Mouse (Mus musculus) frontal cortex, adult 2 months (tissue): ENCODE data around the gene Lcn10. TPM values are rescaled to one million over a fixed set of nuclear protein-coding genes. Genes with fewer than 3 reads are reported as not detected.
"Not testable (repeated sequence)": the region's sequence is repeated elsewhere in the genome, so short reads cannot be mapped to it uniquely, and the experiment has no call there.

Source experiments
- DNase-seq, 2 experiments: peaks; one replicate each; pipeline ENCODE4 v3.0.0; 2022; ENCODE audit warnings: low spot score in 1 of 2; ENCODE audit errors: extremely low spot score in 1 of 2
- polyA plus RNA-seq: library from polyadenylated mRNA; depleted of rRNA; stranded (reverse); fragments of >200 nt; gene quantifications from 2 replicates; pipeline ENCODE4 v1.2.3, GENCODE M21; 2012; rRNA removed

Gene Lcn10
- polyA plus RNA-seq = not detected in 2 replicates

DNA sequence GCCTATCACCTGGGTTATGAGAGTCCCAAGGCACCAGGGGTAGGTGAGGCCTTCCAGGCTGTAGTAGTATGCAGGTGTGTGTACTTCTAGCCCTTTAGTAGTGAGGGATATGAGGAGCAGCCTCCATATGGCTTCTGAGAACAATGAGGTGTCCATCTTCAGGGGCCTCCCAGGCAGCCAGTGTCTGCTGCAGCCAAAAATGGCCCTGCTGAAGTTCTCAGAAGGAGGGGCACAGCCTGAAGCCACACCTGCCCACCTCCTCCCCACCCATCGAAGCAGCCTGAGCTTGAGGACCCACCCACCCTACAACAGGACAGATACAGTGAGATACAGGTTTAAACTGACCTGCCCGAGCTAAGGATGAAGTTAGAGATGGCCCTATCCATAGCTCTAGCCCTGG lies at the start of gene Lcn10:
Gene Lcn10, plus strand, starts transcription at position 301 of the 400 bp plus-strand sequence.
- no peak for DNase-seq

DNA sequence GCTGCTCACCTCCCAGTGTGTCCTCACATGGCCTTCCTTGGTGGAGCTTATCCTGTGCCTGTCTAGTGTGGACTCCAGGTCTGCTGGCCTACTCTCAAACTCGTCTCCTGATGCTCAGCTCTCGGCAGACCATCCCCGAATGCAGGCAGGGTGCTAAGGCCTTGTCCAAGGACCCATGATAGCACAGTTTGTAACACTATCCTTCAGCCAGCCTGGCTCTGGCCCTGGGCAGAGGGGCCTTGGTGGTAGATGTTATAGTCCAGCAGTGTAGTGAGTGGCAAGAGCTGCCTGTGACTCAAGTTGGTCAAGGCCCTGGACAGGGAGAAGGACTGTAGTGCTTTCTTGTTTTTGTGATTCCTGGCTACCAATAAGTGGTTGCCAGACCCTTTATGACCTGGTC lies 48.9 kb upstream of the Lcn10 start:
- DNase-seq = no peak

DNA sequence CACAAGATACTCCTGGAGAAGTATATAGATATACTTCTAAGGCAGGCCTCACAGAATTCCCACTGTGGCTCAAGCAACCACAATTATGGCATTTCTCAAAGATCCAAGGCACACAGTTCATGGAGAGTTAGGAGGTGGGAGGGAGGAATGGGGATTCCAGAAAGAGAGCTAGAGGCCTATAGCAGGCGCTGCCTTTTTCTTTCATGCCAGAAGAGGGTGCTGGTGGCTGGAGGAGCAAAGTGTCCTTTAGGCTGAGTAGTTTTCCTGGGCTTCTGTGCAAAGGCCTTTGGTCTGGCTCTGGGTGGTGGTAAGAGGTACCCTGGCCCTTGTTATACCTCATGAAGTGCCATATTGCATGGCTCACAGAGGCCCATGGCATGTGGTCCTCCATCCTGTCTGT lies 48.5 kb upstream of the Lcn10 start:
- peak in 1 of 2 experiments; percentile 33 for DNase-seq

DNA sequence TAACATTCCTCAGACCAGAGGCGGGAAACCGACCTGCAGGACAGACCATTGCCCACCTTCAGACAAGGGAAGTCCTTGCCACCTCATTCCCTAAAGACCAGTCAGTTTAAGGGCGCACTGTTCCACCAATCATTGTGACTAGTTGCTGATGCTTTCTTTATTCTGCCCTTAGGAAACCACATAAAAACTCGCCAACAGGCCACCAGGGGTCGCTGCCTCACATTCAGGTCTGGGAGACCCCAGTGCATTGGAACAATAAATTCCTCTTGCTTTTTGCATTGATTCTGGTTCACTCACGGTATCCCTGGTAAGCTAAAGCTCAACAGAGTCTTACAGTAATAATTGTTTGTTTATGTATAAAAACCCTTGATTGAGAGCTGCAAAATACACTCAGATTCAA lies 42.6 kb upstream of the Lcn10 start:
- peak in 1 of 2 experiments; percentile 55 for DNase-seq

DNA sequence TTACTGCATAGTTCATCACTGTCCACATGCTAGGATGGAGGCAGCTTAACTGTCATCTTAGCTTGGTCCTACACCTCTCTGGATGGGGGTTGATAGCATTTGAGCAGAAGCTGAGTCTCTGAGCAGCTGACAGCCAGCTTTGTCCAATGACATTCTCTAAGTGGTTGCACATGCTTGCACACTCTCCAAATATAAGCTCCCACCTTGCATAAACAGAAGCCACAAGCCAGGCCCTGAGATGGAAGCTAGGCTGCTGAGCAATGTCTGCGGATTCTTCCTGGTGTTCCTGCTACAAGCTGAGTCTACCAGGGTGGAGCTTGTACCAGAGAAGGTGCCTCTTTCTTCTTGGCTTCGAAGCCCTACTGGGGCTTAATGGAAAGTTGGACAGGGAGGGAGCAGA lies 29.6 kb upstream of the Lcn10 start, which contains the start of gene Lcn8:
Gene Lcn8, plus strand, starts transcription at position 219 of the 400 bp plus-strand sequence.
- DNase-seq = no peak

DNA sequence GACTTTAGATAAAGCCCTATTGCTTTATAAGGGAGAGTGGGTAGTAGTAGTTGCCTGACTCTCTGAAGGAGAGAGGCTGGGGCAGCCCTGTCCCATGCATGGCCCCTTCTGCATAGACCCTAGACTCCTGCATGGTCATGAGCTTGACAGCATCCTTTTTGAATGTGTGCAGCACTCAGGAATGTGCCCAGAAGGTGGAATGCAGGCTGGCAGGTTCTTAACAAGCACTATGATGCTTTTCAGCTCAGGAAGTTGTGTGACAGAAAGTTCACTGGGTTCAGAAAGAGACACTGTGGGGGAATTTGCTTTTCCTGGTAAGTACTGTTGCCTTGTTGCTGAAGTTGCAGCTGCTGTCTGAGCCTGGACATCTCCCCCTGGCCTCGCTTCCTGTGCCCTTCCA lies 28.0 kb upstream of the Lcn10 start:
- DNase-seq = no peak

DNA sequence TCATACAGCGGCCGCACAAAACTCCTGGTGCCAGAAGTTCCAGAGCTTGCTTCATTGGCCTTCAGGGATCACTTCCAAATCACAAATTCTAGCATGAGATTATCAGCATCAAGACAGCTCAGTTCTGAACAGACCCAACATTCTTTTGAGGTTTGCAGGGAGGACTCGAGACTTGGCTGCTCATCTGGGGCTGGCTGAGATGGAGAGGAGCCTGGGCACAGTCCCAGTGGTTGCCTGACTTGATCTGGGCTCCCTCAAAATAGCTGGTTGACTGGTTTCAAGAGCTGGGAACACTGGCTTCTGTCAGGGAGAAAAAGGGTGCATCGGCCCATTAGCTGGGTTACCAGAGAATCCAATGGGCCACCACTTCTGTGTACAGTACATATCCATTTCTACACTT lies 25.8 kb upstream of the Lcn10 start:
- peak in 1 of 2 experiments; percentile 12 for DNase-seq

DNA sequence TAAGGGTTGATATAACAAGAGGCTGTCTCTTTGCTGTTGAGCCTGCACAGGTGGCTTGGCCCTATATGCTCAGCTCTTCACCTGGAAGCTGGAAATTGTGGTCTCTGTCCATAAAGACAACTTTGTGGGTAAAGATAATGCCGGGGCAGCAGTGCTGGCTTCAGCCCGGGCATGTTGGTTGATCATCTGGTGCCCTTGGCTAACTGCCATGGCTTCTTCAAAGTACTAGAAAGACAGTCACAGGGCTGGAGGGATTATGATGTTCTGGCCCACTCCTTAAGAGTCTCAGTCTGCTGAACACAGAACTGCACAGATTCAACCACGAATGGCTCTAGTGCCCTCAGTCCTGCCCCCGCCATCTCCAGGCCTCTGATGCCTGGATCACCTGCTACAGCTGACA lies 25.3 kb upstream of the Lcn10 start:
- DNase-seq = no peak

DNA sequence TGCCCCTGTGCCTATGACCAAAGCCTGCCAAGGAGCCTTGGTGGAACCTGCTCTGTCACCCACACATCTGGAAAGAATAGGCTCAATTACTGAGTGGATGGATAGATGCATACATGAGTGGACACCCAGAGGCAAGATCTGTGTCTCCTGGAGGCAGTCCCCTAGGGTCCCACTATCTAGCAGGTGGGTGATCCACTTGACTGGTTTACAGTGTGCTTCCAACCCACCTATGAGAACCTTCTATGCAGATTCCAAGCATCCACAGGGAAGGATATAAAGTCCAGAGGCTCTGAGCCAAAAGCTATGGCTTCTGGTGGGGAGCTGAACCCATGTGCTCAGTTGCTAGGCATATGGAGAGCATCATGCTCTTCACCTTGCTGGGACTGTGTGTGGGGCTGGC lies 24.9 kb upstream of the Lcn10 start, which contains the start of gene Lcn5:
Gene Lcn5, plus strand, starts transcription at position 301 of the 400 bp plus-strand sequence.
- no peak for DNase-seq

DNA sequence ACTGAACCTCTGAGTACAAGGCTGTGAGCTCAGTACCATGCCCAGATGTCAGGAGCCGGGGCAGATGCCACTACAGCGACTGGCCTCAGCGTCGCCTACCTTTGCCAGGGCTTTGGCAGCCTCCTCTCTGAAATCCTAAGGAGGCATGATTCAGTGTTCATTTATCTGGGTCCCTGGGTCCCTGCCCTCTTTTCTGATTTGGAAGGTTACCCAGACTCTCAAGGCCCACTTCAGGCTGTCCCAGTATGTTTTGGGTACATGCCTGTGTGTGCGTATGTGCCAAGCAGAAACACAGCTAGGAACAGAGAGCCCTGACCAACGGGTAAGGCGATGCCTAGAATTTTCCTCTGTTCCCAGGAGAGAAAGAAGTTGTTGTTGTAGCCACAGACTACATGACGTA lies 22.2 kb upstream of the Lcn10 start:
- DNase-seq = no peak

DNA sequence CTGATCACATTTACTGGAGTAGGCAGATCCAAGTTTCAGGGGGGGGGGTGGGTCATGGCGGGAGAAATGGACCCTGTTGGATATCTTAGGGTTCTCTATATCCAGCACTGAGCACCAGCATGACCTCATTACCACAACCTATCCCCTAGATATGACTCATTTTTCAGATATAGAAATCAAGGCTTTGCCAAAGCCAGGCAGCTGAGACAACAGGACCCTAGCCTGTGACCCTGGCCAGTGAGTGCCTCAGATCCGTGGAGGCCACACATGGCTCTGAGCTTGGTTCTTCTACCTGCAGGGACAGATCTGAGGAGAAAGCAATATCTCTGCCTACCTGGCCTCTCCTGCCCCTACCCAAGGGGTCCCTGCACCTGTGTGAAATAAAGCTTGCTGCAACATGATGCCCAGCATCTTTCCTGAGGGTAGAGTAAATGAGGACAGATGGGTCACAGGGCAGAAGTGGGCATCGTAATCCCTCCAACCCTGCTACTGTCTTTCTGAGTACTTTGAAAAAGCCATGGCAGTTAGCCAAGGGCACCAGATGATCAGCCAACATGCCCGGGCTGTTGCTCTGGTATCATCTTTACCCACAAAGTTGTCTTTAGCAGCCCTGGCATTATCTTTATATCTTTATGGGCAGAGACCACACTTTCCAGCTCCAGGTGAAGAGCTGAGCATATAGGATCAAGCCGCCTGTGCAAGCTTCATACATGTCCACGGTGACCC lies 21.1 kb upstream of the Lcn10 start:
- no peak for DNase-seq

DNA sequence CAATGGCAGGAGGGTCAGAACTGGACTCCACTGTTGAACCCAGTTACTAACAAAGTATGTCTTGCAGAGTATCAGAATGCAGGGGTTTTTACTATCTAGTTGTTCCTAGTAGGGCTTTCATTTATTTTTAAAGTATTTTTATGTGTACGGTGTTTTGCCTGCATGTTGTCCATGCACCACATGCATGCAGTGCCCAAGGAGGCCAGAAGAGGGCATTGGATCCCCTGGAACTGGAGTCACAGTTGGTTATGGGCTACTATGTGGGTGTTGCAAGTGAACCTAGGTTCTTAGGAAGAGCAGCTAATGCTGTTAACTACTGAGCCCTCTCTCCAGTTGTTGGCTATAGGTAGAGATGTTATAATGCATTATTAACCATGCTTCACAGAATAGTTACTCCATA lies 19.0 kb upstream of the Lcn10 start:
- DNase-seq = peak in 1 of 2 experiments; percentile 55

DNA sequence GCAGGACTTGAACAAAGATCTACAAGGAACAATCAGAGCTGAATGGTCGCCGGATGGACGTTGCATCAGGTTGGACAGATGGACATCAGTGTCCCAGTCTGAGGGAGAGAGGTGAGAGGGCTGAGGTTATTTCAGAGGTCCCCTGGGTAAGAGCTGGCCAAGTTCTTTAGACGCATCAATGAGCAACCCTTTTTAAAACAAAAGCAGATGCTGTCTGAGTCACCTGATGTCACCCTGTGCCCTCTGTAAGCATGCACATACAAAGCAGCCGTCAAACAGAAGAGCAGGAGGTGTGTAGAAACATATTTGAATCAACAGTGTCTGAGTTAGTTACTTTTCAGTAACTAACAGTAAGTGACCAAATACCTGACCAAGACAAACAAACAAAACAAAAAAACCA lies 18.4 kb upstream of the Lcn10 start:
- DNase-seq = no peak

DNA sequence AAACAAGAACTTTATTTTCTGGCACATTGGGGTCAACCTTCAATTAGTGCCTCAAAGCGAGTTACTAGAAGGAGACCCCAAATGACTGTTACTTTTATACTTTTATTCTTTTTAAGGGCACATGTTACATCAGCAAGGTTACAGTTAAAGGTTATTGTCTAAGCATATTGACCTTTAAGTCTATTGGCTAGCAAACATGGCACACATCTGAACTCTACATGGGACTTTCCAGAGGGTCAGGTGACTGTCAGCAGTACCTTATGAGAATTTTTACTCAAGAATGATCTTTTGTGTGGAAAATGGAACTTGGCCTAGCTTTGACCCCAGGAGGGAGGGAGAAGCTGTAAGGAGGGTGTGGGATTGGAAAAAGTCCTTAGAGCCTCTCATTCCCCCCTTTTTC lies 16.0 kb upstream of the Lcn10 start:
- no peak for DNase-seq

DNA sequence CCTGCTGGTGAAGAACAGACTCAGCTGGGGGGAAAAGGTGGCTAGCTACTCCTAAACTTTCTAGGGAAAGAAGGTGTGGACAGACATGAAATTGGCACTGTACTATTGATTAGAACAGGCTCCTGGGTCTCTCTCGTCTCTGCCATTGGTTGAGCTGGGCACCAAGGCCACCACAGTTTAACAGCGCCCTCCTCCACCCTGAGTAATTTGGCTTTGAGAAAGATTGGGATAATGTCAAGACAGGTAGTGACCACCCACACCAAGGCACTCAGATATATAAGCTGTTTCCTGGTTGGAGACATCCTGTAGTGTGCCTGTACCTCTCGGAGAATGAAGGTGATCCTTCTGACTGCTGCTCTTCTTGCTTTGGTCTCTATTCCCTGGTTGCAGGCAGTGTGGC lies 6.0 kb upstream of the Lcn10 start, which contains the start of gene Lcn6:
Gene Lcn6, plus strand, starts transcription at position 301 of the 400 bp plus-strand sequence.
- no peak for DNase-seq

DNA sequence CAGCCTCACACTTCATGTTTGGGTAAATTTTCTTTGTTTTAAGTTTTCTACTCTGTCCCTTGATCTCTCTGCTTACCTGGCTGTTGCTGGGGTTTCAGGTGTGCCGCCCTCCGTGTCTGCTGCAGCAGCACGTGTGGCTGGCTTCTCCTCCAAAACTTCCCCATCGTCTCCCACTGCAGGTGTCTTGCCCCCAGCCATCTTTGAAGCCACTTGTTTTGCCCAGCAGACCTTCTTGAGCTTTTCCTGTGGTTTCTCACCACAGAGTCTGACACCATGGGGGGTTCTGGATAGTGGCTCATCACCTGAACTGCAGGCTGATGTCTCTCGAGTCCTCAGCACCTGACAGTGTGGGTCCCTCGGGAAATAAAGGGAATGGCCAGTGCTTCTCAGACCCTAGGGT lies 3.0 kb upstream of the Lcn10 start:
- DNase-seq = no peak

DNA sequence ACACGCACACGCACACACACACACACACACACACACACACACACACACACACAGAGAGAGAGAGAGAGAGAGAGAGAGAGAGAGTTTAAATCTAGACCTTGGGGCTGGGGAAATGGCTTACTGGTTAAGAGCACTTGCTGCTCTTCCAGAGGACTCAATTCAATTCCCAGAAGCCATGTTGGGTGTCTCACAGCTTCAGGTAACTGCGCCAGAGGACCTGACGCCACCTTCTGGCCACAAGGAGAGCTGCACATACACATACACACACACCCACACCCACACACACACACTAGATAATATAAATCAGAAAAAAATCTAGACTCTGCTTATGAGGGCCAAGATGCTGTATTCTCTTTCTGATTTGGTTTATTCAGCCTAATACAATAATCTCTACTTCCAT lies 4.4 kb downstream of the Lcn10 start:
- DNase-seq = no peak

DNA sequence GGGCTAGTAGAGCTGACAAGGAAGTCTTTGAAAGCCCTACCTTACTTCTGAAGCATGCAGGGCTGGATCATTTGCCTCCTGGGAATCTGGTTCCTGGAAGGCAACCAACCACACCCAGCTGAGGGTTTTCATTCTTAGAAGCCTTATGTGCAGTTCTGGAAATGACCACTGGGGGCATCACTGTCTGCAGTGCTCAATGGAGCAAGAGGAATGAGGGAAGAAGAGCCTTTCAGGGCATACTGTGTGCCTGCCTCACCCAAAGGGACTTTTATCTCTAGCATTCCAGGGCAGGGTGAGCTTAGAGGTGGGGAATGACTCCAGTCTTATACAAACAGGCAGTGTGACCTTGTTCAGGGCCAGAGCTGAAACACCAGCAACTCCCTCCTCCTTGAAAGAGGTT lies 12.1 kb downstream of the Lcn10 start:
- DNase-seq = peak in 1 of 2 experiments; percentile 76

DNA sequence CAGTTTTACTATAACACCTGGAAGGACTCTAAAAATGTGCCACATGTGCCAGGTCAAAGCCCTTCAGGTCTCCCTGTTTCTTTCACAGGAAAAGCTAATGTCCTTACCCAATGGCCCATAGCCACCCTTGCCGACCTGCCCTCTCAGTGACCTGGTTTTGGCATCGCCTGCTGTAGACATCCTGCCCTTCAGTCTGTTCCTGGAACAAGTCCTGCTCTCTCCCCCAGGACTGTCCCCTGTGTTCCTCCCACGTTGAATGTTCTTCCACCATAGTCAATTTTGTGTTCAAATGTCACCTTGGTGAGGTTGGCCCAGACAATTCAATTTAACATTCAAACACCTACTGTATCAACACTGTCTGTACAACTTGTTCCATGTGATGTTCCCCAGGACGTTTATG lies 14.4 kb downstream of the Lcn10 start:
- DNase-seq = no peak

DNA sequence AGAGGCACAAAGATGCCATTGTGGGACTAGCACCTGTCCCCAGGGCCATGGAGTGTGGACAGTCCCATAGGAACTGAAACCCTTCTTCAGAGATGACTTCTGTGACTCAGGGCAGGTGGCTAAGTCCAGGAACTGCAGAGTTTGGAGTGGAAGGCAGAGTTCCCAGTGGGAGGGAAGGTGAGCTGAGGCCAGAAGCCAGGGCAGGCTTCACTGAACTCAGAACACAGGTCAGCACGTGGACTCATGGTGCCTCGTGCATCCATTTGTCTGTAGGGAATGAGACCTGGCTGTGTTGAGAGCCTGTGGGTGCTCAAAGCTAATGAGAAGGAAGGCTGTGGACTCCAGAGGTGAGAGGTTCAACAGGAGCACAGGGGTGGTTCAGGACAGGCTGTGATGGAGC lies 16.2 kb downstream of the Lcn10 start:
- DNase-seq = no peak

DNA sequence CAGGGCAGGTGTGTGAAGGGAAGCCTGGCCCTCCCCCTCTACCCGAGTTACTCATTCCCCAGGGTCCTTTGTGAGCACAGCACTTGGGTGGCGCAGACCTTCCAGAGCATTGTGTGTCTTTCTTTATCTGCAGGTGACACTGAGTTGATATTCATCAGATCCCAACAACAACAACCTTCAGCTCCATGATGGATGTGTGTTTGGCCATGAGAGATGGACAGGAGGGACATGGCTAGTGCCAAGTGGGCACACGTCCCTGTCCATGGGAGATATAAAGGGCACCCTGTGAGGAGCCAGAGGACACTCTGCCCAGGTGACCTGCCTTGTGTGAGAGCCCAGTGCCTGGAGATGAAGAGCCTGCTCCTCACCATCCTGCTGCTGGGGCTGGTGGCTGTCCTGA lies 17.2 kb downstream of the Lcn10 start, which contains the start of gene Obp2a:
Gene Obp2a, plus strand, starts transcription at position 301 of the 400 bp plus-strand sequence.
- DNase-seq = not testable (repeated sequence)

DNA sequence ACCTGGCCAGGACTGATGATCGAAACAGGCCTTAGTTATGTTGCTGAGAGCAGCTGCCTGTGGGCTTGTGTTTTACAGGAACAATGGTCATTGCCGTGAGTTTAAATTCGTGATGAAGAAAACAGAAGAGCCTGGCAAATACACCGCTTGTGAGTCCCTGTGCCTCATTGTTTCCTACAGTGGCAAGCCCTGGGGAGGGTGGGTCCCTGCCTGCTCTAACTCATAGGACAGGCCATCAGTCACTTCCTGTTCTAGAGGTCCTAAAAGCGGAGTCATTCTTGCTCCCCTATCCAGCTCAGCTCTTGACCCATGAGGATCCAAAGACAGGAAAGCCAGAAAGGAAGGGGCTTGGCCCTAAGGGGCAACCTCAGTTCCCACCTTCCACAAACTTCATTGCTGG lies 18.5 kb downstream of the Lcn10 start:
- DNase-seq = no peak
